Mouse (Mus musculus): ENCODE data around the gene Slc4a4. TPM values are rescaled to one million over a fixed set of nuclear protein-coding genes. Genes with fewer than 3 reads are reported as not detected.

The Slc4a4 gene
- polyA plus RNA-seq, 1 experiment from 2014 or later = 2.6 TPM

- no peaks in the 10 kb centered on the region for H3K36me3 ChIP-seq (ENCODE audit: control insufficient read depth, insufficient read depth, low read length)
- H3K4me3 ChIP-seq (ENCODE audit: low read length) = no peak overlapping the region
- H3K4me2 ChIP-seq (ENCODE audit: low read depth, low read length) = no peak overlapping the region
- no peak overlapping the region for H3K9ac ChIP-seq (ENCODE audit: low read depth, low read length)
- no peak for ATAC-seq
- H3K27ac ChIP-seq (ENCODE audit: low read length) = no peak overlapping the region
- H3K27me3 ChIP-seq (replicated peaks; ENCODE audit: control insufficient read depth, insufficient read depth, low read length) = no peaks in the 10 kb centered on the region
- H3K9me3 ChIP-seq (ENCODE audit: control insufficient read depth, low read length) = no peaks in the 10 kb centered on the region
- no peaks in the 10 kb centered on the region for H3K4me1 ChIP-seq (ENCODE audit: control insufficient read depth, insufficient read depth, low read length)
- WGBS = 69% methylated on average over 9 of the region's 9 CpGs
Measured at GRCm38 (mm10) chr5:89061097-89061496, 174.5 kb downstream of the Slc4a4 start.

GRCm38 (mm10) chr5:89062286-89062685 is 175.7 kb downstream of the Slc4a4 start:
- H3K9me3 ChIP-seq (ENCODE audit: control insufficient read depth, low read length) = no peaks in the 10 kb centered on the region
- no peak overlapping the region for H3K27ac ChIP-seq (ENCODE audit: low read length)
- H3K4me2 ChIP-seq (ENCODE audit: low read depth, low read length) = no peak overlapping the region
- no peaks in the 10 kb centered on the region for H3K4me1 ChIP-seq (ENCODE audit: control insufficient read depth, insufficient read depth, low read length)
- 68% methylated on average over 5 of the region's 5 CpGs for WGBS
- no peak overlapping the region for H3K9ac ChIP-seq (ENCODE audit: low read depth, low read length)
- no peaks in the 10 kb centered on the region for H3K36me3 ChIP-seq (ENCODE audit: control insufficient read depth, insufficient read depth, low read length)
- no peak overlapping the region for H3K4me3 ChIP-seq (ENCODE audit: low read length)
- no peaks in the 10 kb centered on the region for H3K27me3 ChIP-seq (replicated peaks; ENCODE audit: control insufficient read depth, insufficient read depth, low read length)
- no peak for ATAC-seq

- H3K36me3 ChIP-seq (ENCODE audit: control insufficient read depth, insufficient read depth, low read length) = no peaks in the 10 kb centered on the region
- no peaks in the 10 kb centered on the region for H3K9me3 ChIP-seq (ENCODE audit: control insufficient read depth, low read length)
- H3K27me3 ChIP-seq (replicated peaks; ENCODE audit: control insufficient read depth, insufficient read depth, low read length) = no peaks in the 10 kb centered on the region
- H3K27ac ChIP-seq (ENCODE audit: low read length) = no peak overlapping the region
- no peak overlapping the region for H3K9ac ChIP-seq (ENCODE audit: low read depth, low read length)
- WGBS = 64% methylated on average over 4 of the region's 4 CpGs
- H3K4me1 ChIP-seq (ENCODE audit: control insufficient read depth, insufficient read depth, low read length) = no peaks in the 10 kb centered on the region; the same call in 1 of the 2 replicates
- no peak for ATAC-seq
- no peak overlapping the region for H3K4me3 ChIP-seq (ENCODE audit: low read length)
- H3K4me2 ChIP-seq (ENCODE audit: low read depth, low read length) = no peak overlapping the region
Measured at GRCm38 (mm10) chr5:89067111-89067510, 180.5 kb downstream of the Slc4a4 start.

- Histone ChIP-seq H3K27me3 (replicated peaks; ENCODE audit: control insufficient read depth, insufficient read depth, low read length) (no peaks in the 10 kb centered on the region), H3K4me2 (ENCODE audit: low read depth, low read length) (no peak overlapping the region)
- 95% methylated on average over 5 of the region's 5 CpGs for WGBS
Measured at GRCm38 (mm10) chr5:89068072-89068471, 181.5 kb downstream of the Slc4a4 start.

GRCm38 (mm10) chr5:89070051-89070450 is 183.4 kb downstream of the Slc4a4 start:
- H3K9me3 ChIP-seq (ENCODE audit: control insufficient read depth, low read length) = no peaks in the 10 kb centered on the region
- H3K4me3 ChIP-seq (ENCODE audit: low read length) = no peak overlapping the region
- no peak for ATAC-seq
- no peak overlapping the region for H3K4me2 ChIP-seq (ENCODE audit: low read depth, low read length)
- H3K27me3 ChIP-seq (replicated peaks; ENCODE audit: control insufficient read depth, insufficient read depth, low read length) = no peaks in the 10 kb centered on the region
- no peak overlapping the region for H3K27ac ChIP-seq (ENCODE audit: low read length)
- 84% methylated on average over 3 of the region's 3 CpGs for WGBS
- no peaks in the 10 kb centered on the region for H3K36me3 ChIP-seq (ENCODE audit: control insufficient read depth, insufficient read depth, low read length)
- no peak overlapping the region for H3K9ac ChIP-seq (ENCODE audit: low read depth, low read length)
- H3K4me1 ChIP-seq (ENCODE audit: control insufficient read depth, insufficient read depth, low read length) = no peaks in the 10 kb centered on the region; the same call in 1 of the 2 replicates

More at GRCm38 (mm10) chr5:89068072-89068471, 181.5 kb downstream of the Slc4a4 start:
- Histone ChIP-seq H3K27ac (ENCODE audit: low read length) (no peak overlapping the region), H3K36me3 (ENCODE audit: control insufficient read depth, insufficient read depth, low read length) (no peaks in the 10 kb centered on the region), H3K4me3 (ENCODE audit: low read length) (no peak overlapping the region), H3K4me1 (ENCODE audit: control insufficient read depth, insufficient read depth, low read length) (no peaks in the 10 kb centered on the region; the same call in 1 of the 2 replicates), H3K9me3 (ENCODE audit: control insufficient read depth, low read length) (no peaks in the 10 kb centered on the region), H3K9ac (ENCODE audit: low read depth, low read length) (no peak overlapping the region)
- ATAC-seq = no peak

- peak; percentile 87 for ATAC-seq
- 57% methylated on average over 4 of the region's 4 CpGs for WGBS
- H3K27me3 ChIP-seq (replicated peaks; ENCODE audit: control insufficient read depth, insufficient read depth, low read length) = no peaks in the 10 kb centered on the region
Measured at GRCm38 (mm10) chr5:89071957-89072356, 185.3 kb downstream of the Slc4a4 start.

GRCm38 (mm10) chr5:89077711-89078110 is 191.1 kb downstream of the Slc4a4 start:
- no peak for ATAC-seq
- H3K4me3 ChIP-seq (ENCODE audit: low read length) = no peak overlapping the region
- 82% methylated on average over 1 of the region's 1 CpGs for WGBS

More at GRCm38 (mm10) chr5:89071957-89072356, 185.3 kb downstream of the Slc4a4 start:
- no peaks in the 10 kb centered on the region for H3K9me3 ChIP-seq (ENCODE audit: control insufficient read depth, low read length)
- H3K9ac ChIP-seq (ENCODE audit: low read depth, low read length) = no peak overlapping the region
- H3K36me3 ChIP-seq (ENCODE audit: control insufficient read depth, insufficient read depth, low read length) = no peaks in the 10 kb centered on the region
- no peak overlapping the region for H3K4me2 ChIP-seq (ENCODE audit: low read depth, low read length)
- H3K27ac ChIP-seq (ENCODE audit: low read length) = no peak overlapping the region
- no peak overlapping the region for H3K4me3 ChIP-seq (ENCODE audit: low read length)
- no peaks in the 10 kb centered on the region; the same call in 1 of the 2 replicates for H3K4me1 ChIP-seq (ENCODE audit: control insufficient read depth, insufficient read depth, low read length)

GRCm38 (mm10) chr5:89083476-89083875 is 196.9 kb downstream of the Slc4a4 start:
- no peak overlapping the region for H3K9ac ChIP-seq (ENCODE audit: low read depth, low read length)
- H3K27me3 ChIP-seq (replicated peaks; ENCODE audit: control insufficient read depth, insufficient read depth, low read length) = no peaks in the 10 kb centered on the region
- no peaks in the 10 kb centered on the region for H3K36me3 ChIP-seq (ENCODE audit: control insufficient read depth, insufficient read depth, low read length)
- H3K4me1 ChIP-seq (ENCODE audit: control insufficient read depth, insufficient read depth, low read length) = no peaks in the 10 kb centered on the region
- ATAC-seq = no peak
- H3K9me3 ChIP-seq (ENCODE audit: control insufficient read depth, low read length) = no peaks in the 10 kb centered on the region
- WGBS = 88% methylated on average over 4 of the region's 4 CpGs
- H3K27ac ChIP-seq (ENCODE audit: low read length) = no peak overlapping the region
- H3K4me2 ChIP-seq (ENCODE audit: low read depth, low read length) = no peak overlapping the region
- no peak overlapping the region for H3K4me3 ChIP-seq (ENCODE audit: low read length)

More at GRCm38 (mm10) chr5:89077711-89078110, 191.1 kb downstream of the Slc4a4 start:
- no peaks in the 10 kb centered on the region for H3K27me3 ChIP-seq (replicated peaks; ENCODE audit: control insufficient read depth, insufficient read depth, low read length)
- no peak overlapping the region for H3K4me2 ChIP-seq (ENCODE audit: low read depth, low read length)
- no peak overlapping the region for H3K9ac ChIP-seq (ENCODE audit: low read depth, low read length)
- H3K36me3 ChIP-seq (ENCODE audit: control insufficient read depth, insufficient read depth, low read length) = no peaks in the 10 kb centered on the region
- no peaks in the 10 kb centered on the region for H3K4me1 ChIP-seq (ENCODE audit: control insufficient read depth, insufficient read depth, low read length)
- H3K27ac ChIP-seq (ENCODE audit: low read length) = no peak overlapping the region
- H3K9me3 ChIP-seq (ENCODE audit: control insufficient read depth, low read length) = no peaks in the 10 kb centered on the region

- H3K4me2 ChIP-seq (ENCODE audit: low read depth, low read length) = no peak overlapping the region
- H3K36me3 ChIP-seq (ENCODE audit: control insufficient read depth, insufficient read depth, low read length) = no peaks in the 10 kb centered on the region
- H3K9me3 ChIP-seq (ENCODE audit: control insufficient read depth, low read length) = no peaks in the 10 kb centered on the region
- H3K27ac ChIP-seq (ENCODE audit: low read length) = no peak overlapping the region
- H3K9ac ChIP-seq (ENCODE audit: low read depth, low read length) = no peak overlapping the region
- ATAC-seq = no peak
- no peak overlapping the region for H3K4me3 ChIP-seq (ENCODE audit: low read length)
- H3K4me1 ChIP-seq (ENCODE audit: control insufficient read depth, insufficient read depth, low read length) = no peaks in the 10 kb centered on the region
- no peaks in the 10 kb centered on the region for H3K27me3 ChIP-seq (replicated peaks; ENCODE audit: control insufficient read depth, insufficient read depth, low read length)
- WGBS = 87% methylated on average over 7 of the region's 7 CpGs
Measured at GRCm38 (mm10) chr5:89087916-89088315, 201.3 kb downstream of the Slc4a4 start.

- WGBS = 70% methylated on average over 11 of the region's 11 CpGs
- Histone ChIP-seq H3K9me3 (ENCODE audit: control insufficient read depth, low read length) (no peaks in the 10 kb centered on the region), H3K27ac (ENCODE audit: low read length) (no peak overlapping the region), H3K9ac (ENCODE audit: low read depth, low read length) (no peak overlapping the region), H3K27me3 (replicated peaks; ENCODE audit: control insufficient read depth, insufficient read depth, low read length) (no peaks in the 10 kb centered on the region), H3K4me2 (ENCODE audit: low read depth, low read length) (no peak overlapping the region), H3K36me3 (ENCODE audit: control insufficient read depth, insufficient read depth, low read length) (no peaks in the 10 kb centered on the region), H3K4me3 (ENCODE audit: low read length) (no peak overlapping the region), H3K4me1 (ENCODE audit: control insufficient read depth, insufficient read depth, low read length) (no peaks in the 10 kb centered on the region)
- ATAC-seq = no peak
Measured at GRCm38 (mm10) chr5:89088462-89088861, 201.8 kb downstream of the Slc4a4 start.

Measured in intestine, embryonic 16.5 days (tissue).